Mouse (Mus musculus): ENCODE measurements at regions not wholly inside any gene's neighbourhood (a gene's known extent, or its start where the extent isn't known, plus 50 kb on each side); places are given as distances from the start of the nearest gene placed in this dataset.

- no peaks in the 10 kb centered on the region for H3K4me1 ChIP-seq (ENCODE audit: control insufficient read depth, insufficient read depth, low read length)
- no peak for ATAC-seq (replicated peaks; ENCODE audit: insufficient number of reproducible peaks, low FRiP score, low TSS enrichment, low read depth)
Observed at GRCm38 (mm10) chr12:92156726-92157125, 307.8 kb upstream of the Sel1l start.

GRCm38 (mm10) chr12:92152922-92153235, 303.9 kb upstream of the Sel1l start:
- Histone ChIP-seq H3K4me3 (ENCODE audit: low read depth, low read length) (no peak overlapping the region), H3K4me1 (ENCODE audit: control insufficient read depth, insufficient read depth, low read length) (no peaks in the 10 kb centered on the region), H3K9me3 (replicated peaks; ENCODE audit: control insufficient read depth, low read length) (no peaks in the 10 kb centered on the region), H3K27me3 (ENCODE audit: control insufficient read depth, insufficient read depth, low read length) (no peaks in the 10 kb centered on the region), H3K9ac (replicated peaks; ENCODE audit: low read length) (no peak overlapping the region), H3K27ac (replicated peaks; ENCODE audit: low read depth, low read length) (no peak overlapping the region), H3K4me2 (ENCODE audit: low read depth, low read length) (no peak overlapping the region), H3K36me3 (replicated peaks; ENCODE audit: control insufficient read depth, insufficient read depth, low read depth, low read length) (no peaks in the 10 kb centered on the region)
- DNase-seq (ENCODE audit: low spot score) (no peak), ATAC-seq (replicated peaks; ENCODE audit: insufficient number of reproducible peaks, low FRiP score, low TSS enrichment, low read depth) (no peak)
- WGBS, result 77% methylated on average over 2 of the region's 2 CpGs

More at GRCm38 (mm10) chr12:92156726-92157125, 307.8 kb upstream of the Sel1l start:
- Histone ChIP-seq H3K27ac (replicated peaks; ENCODE audit: low read depth, low read length) (no peak overlapping the region), H3K36me3 (replicated peaks; ENCODE audit: control insufficient read depth, insufficient read depth, low read depth, low read length) (no peaks in the 10 kb centered on the region), H3K9ac (replicated peaks; ENCODE audit: low read length) (no peak overlapping the region), H3K27me3 (ENCODE audit: control insufficient read depth, insufficient read depth, low read length) (no peaks in the 10 kb centered on the region), H3K4me2 (ENCODE audit: low read depth, low read length) (no peak overlapping the region), H3K9me3 (replicated peaks; ENCODE audit: control insufficient read depth, low read length) (no peaks in the 10 kb centered on the region), H3K4me3 (ENCODE audit: low read depth, low read length) (no peak overlapping the region)
- DNase-seq (ENCODE audit: low spot score), result no peak

- ATAC-seq (replicated peaks; ENCODE audit: insufficient number of reproducible peaks, low FRiP score, low TSS enrichment, low read depth), result no peak
- H3K27ac ChIP-seq (replicated peaks; ENCODE audit: low read depth, low read length), result no peak overlapping the region
- H3K4me1 ChIP-seq (ENCODE audit: control insufficient read depth, insufficient read depth, low read length), result no peaks in the 10 kb centered on the region
- H3K4me2 ChIP-seq (ENCODE audit: low read depth, low read length), result no peak overlapping the region
- DNase-seq (ENCODE audit: low spot score), result no peak
- H3K36me3 ChIP-seq (replicated peaks; ENCODE audit: control insufficient read depth, insufficient read depth, low read depth, low read length), result no peaks in the 10 kb centered on the region
- H3K9me3 ChIP-seq (replicated peaks; ENCODE audit: control insufficient read depth, low read length), result no peaks in the 10 kb centered on the region
- H3K4me3 ChIP-seq (ENCODE audit: low read depth, low read length), result no peak overlapping the region
- H3K9ac ChIP-seq (replicated peaks; ENCODE audit: low read length), result no peak overlapping the region
- no peaks in the 10 kb centered on the region for H3K27me3 ChIP-seq (ENCODE audit: control insufficient read depth, insufficient read depth, low read length)
- 62% methylated on average over 4 of the region's 4 CpGs for WGBS
Observed at GRCm38 (mm10) chr12:92152043-92152921, 303.3 kb upstream of the Sel1l start.

GRCm38 (mm10) chr12:92137539-92137938, 288.6 kb upstream of the Sel1l start:
- Histone ChIP-seq H3K9me3 (replicated peaks; ENCODE audit: control insufficient read depth, low read length) (no peaks in the 10 kb centered on the region), H3K36me3 (replicated peaks; ENCODE audit: control insufficient read depth, insufficient read depth, low read depth, low read length) (no peaks in the 10 kb centered on the region), H3K4me3 (ENCODE audit: low read depth, low read length) (no peak overlapping the region), H3K4me2 (ENCODE audit: low read depth, low read length) (no peak overlapping the region), H3K9ac (replicated peaks; ENCODE audit: low read length) (no peak overlapping the region), H3K27ac (replicated peaks; ENCODE audit: low read depth, low read length) (no peak overlapping the region), H3K4me1 (ENCODE audit: control insufficient read depth, insufficient read depth, low read length) (no peaks in the 10 kb centered on the region), H3K27me3 (ENCODE audit: control insufficient read depth, insufficient read depth, low read length) (no peaks in the 10 kb centered on the region)
- WGBS, result 81% methylated on average over 4 of the region's 4 CpGs
- DNase-seq (ENCODE audit: low spot score), result no peak
- ATAC-seq (replicated peaks; ENCODE audit: insufficient number of reproducible peaks, low FRiP score, low TSS enrichment, low read depth), result no peak

GRCm38 (mm10) chr12:92127648-92128047, 278.7 kb upstream of the Sel1l start:
- Histone ChIP-seq H3K4me3 (ENCODE audit: low read depth, low read length) (no peak overlapping the region), H3K4me1 (ENCODE audit: control insufficient read depth, insufficient read depth, low read length) (no peaks in the 10 kb centered on the region), H3K9me3 (replicated peaks; ENCODE audit: control insufficient read depth, low read length) (no peaks in the 10 kb centered on the region), H3K27ac (replicated peaks; ENCODE audit: low read depth, low read length) (no peak overlapping the region), H3K9ac (replicated peaks; ENCODE audit: low read length) (no peak overlapping the region), H3K27me3 (ENCODE audit: control insufficient read depth, insufficient read depth, low read length) (no peaks in the 10 kb centered on the region), H3K36me3 (replicated peaks; ENCODE audit: control insufficient read depth, insufficient read depth, low read depth, low read length) (no peaks in the 10 kb centered on the region), H3K4me2 (ENCODE audit: low read depth, low read length) (no peak overlapping the region)
- whole genome bisulfite sequencing, result 82% methylated on average over 6 of the region's 6 CpGs
- DNase-seq (ENCODE audit: low spot score) (no peak), ATAC-seq (replicated peaks; ENCODE audit: insufficient number of reproducible peaks, low FRiP score, low TSS enrichment, low read depth) (no peak)

GRCm38 (mm10) chr12:92120164-92120815, 271.3 kb upstream of the Sel1l start:
- H3K4me1 ChIP-seq (ENCODE audit: control insufficient read depth, insufficient read depth, low read length), result no peaks in the 10 kb centered on the region
- no peaks in the 10 kb centered on the region for H3K9me3 ChIP-seq (replicated peaks; ENCODE audit: control insufficient read depth, low read length)
- H3K36me3 ChIP-seq (replicated peaks; ENCODE audit: control insufficient read depth, insufficient read depth, low read depth, low read length), result no peaks in the 10 kb centered on the region
- H3K27ac ChIP-seq (replicated peaks; ENCODE audit: low read depth, low read length), result no peak overlapping the region
- no peak overlapping the region for H3K9ac ChIP-seq (replicated peaks; ENCODE audit: low read length)
- ATAC-seq (replicated peaks; ENCODE audit: insufficient number of reproducible peaks, low FRiP score, low TSS enrichment, low read depth) (no peak), DNase-seq (ENCODE audit: low spot score) (no peak)
- no peaks in the 10 kb centered on the region for H3K27me3 ChIP-seq (ENCODE audit: control insufficient read depth, insufficient read depth, low read length)
- no peak overlapping the region for H3K4me2 ChIP-seq (ENCODE audit: low read depth, low read length)
- 74% methylated on average over 6 of the region's 6 CpGs for WGBS
- H3K4me3 ChIP-seq (ENCODE audit: low read depth, low read length), result no peak overlapping the region

- no peak overlapping the region for H3K27ac ChIP-seq (replicated peaks; ENCODE audit: low read depth, low read length)
Observed at GRCm38 (mm10) chr12:92109615-92110014, 260.7 kb upstream of the Sel1l start.

GRCm38 (mm10) chr12:92100080-92100479, 251.1 kb upstream of the Sel1l start:
- no peaks in the 10 kb centered on the region for H3K27me3 ChIP-seq (ENCODE audit: control insufficient read depth, insufficient read depth, low read length)
- no peak overlapping the region for H3K9ac ChIP-seq (replicated peaks; ENCODE audit: low read length)
- 84% methylated on average over 4 of the region's 4 CpGs for WGBS
- H3K4me1 ChIP-seq (ENCODE audit: control insufficient read depth, insufficient read depth, low read length), result no peaks in the 10 kb centered on the region
- H3K4me2 ChIP-seq (ENCODE audit: low read depth, low read length), result no peak overlapping the region
- ATAC-seq (replicated peaks; ENCODE audit: insufficient number of reproducible peaks, low FRiP score, low TSS enrichment, low read depth), result no peak
- H3K36me3 ChIP-seq (replicated peaks; ENCODE audit: control insufficient read depth, insufficient read depth, low read depth, low read length), result no peaks in the 10 kb centered on the region
- no peak for DNase-seq (ENCODE audit: low spot score)
- no peak overlapping the region for H3K4me3 ChIP-seq (ENCODE audit: low read depth, low read length)
- no peak overlapping the region for H3K27ac ChIP-seq (replicated peaks; ENCODE audit: low read depth, low read length)
- H3K9me3 ChIP-seq (replicated peaks; ENCODE audit: control insufficient read depth, low read length), result no peaks in the 10 kb centered on the region

More at GRCm38 (mm10) chr12:92109615-92110014, 260.7 kb upstream of the Sel1l start:
- ATAC-seq (replicated peaks; ENCODE audit: insufficient number of reproducible peaks, low FRiP score, low TSS enrichment, low read depth), result no peak
- 49% methylated on average over 3 of the region's 3 CpGs for WGBS
- no peak for DNase-seq (ENCODE audit: low spot score)
- Histone ChIP-seq H3K9me3 (replicated peaks; ENCODE audit: control insufficient read depth, low read length) (no peaks in the 10 kb centered on the region), H3K4me1 (ENCODE audit: control insufficient read depth, insufficient read depth, low read length) (no peaks in the 10 kb centered on the region), H3K27me3 (ENCODE audit: control insufficient read depth, insufficient read depth, low read length) (no peaks in the 10 kb centered on the region), H3K36me3 (replicated peaks; ENCODE audit: control insufficient read depth, insufficient read depth, low read depth, low read length) (no peaks in the 10 kb centered on the region), H3K9ac (replicated peaks; ENCODE audit: low read length) (no peak overlapping the region), H3K4me2 (ENCODE audit: low read depth, low read length) (no peak overlapping the region), H3K4me3 (ENCODE audit: low read depth, low read length) (no peak overlapping the region)
